In the genomic region with DNA sequence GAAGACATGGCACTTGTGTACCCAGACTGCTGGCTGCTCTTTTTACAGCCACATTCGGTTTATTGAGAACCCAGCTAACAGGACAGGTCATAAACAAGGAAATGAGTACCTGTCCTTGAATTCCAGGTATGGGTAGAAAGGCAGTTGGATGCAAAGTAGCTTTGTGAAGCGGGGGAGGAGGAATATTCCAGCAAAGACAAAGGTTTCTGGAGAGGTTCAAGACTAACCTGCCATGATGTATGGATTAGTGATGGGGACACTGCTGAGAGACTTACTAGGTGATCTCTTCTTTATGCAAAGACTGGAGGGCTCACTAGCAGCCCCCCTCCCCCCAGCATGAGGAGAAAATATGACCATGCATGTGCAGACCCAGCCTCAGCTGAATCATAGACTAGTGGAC, we compare ENCODE assay signal across 11 mouse cellular contexts. TPM values are rescaled to one million over a fixed set of nuclear protein-coding genes. Genes with fewer than 3 reads are reported as not detected.
DNase-seq lines count a peak whose midpoint lies in the region; ATAC-seq lines count a peak whose summit lies in the region.
"Had no signal": no experiment of that assay in that cellular context is flagged by ENCODE, and none has a peak within 500 bp of the region (broad histone marks: within the 10 kb centered on the region; RNA-seq: fewer than 3 reads in every experiment).

No protein-coding gene starts in this region.

- H3K4me1 ChIP-seq in intestine, embryonic 14.5 days (replicated peaks; ENCODE audit: control insufficient read depth, insufficient read depth, low read length), result peaks cover 15% of the 10 kb centered on the region
- peaks cover 19% of the 10 kb centered on the region for H3K4me1 ChIP-seq in intestine, embryonic 16.5 days (ENCODE audit: control insufficient read depth, insufficient read depth, low read length)
- peaks cover 31% of the 10 kb centered on the region for H3K4me1 ChIP-seq in embryonic facial prominence, embryonic 15.5 days
- peaks cover 29% of the 10 kb centered on the region for H3K4me1 ChIP-seq in limb, embryonic 10.5 days
- peaks cover 16% of the 10 kb centered on the region for H3K4me1 ChIP-seq in midbrain, embryonic 16.5 days (ENCODE audit: control insufficient read depth, insufficient read depth, low read length)

- DNase-seq in intestine, embryonic 14.5 days (ENCODE audit: low spot score), result no peak
- DNase-seq in limb, embryonic 10.5 days (ENCODE audit: low spot score), result no peak
- DNase-seq in gastrocnemius, postnatal 36 days, result no peak
- no peak for DNase-seq in heart, adult 9 months (ENCODE audit: low spot score in 2 of 2)
- DNase-seq: kidney, adult 8-10 months had no signal

- H3K27ac ChIP-seq in intestine, embryonic 14.5 days (ENCODE audit: low read depth), result peak overlapping the region; percentile 45; the same call in 1 of the 2 replicates
- no peak overlapping the region for H3K27ac ChIP-seq in intestine, embryonic 16.5 days (ENCODE audit: low read length)
- 0 out of 2 replicates have a peak overlapping the region, but pooled peaks have one; percentile 12 for H3K27ac ChIP-seq in embryonic facial prominence, embryonic 15.5 days (replicated peaks)
- peak overlapping the region; percentile 99; the same call in 1 of the 2 replicates for H3K27ac ChIP-seq in limb, embryonic 10.5 days
- peak overlapping the region; percentile 88 for H3K27ac ChIP-seq in midbrain, embryonic 16.5 days (ENCODE audit: low read length)
- H3K27ac ChIP-seq: embryonic facial prominence, embryonic 12.5 days; lung, embryonic 15.5 days had no signal

- H3K9ac ChIP-seq in intestine, embryonic 14.5 days (ENCODE audit: low read length), result no peak overlapping the region
- H3K9ac ChIP-seq in intestine, embryonic 16.5 days (ENCODE audit: low read depth, low read length), result no peak overlapping the region
- no peak overlapping the region for H3K9ac ChIP-seq in embryonic facial prominence, embryonic 15.5 days
- H3K9ac ChIP-seq in midbrain, embryonic 16.5 days (ENCODE audit: low read depth, low read length), result no peak overlapping the region; the same call in 1 of the 2 replicates
- H3K9ac ChIP-seq: lung, embryonic 15.5 days had no signal

- H3K4me2 ChIP-seq in intestine, embryonic 14.5 days (ENCODE audit: low read length), result no peak overlapping the region
- H3K4me2 ChIP-seq in intestine, embryonic 16.5 days (ENCODE audit: low read depth, low read length), result no peak overlapping the region
- no peak overlapping the region for H3K4me2 ChIP-seq in embryonic facial prominence, embryonic 15.5 days (replicated peaks)
- H3K4me2 ChIP-seq in midbrain, embryonic 16.5 days (ENCODE audit: low read length), result peak overlapping the region; percentile 56; the same call in 1 of the 2 replicates

- 70% methylated on average over 2 of the region's 2 CpGs for WGBS in intestine, embryonic 14.5 days
- 60% methylated on average over 2 of the region's 2 CpGs for WGBS in intestine, embryonic 16.5 days
- WGBS in embryonic facial prominence, embryonic 15.5 days, result 81% methylated on average over 2 of the region's 2 CpGs
- 79% methylated on average over 2 of the region's 2 CpGs for WGBS in limb, embryonic 10.5 days
- 87% methylated on average over 2 of the region's 2 CpGs for WGBS in midbrain, embryonic 16.5 days

- peaks cover 17% of the 10 kb centered on the region for H3K36me3 ChIP-seq in intestine, embryonic 14.5 days (ENCODE audit: control insufficient read depth, insufficient read depth, low read length)
- peaks cover 6% of the 10 kb centered on the region; the same call in 1 of the 2 replicates for H3K36me3 ChIP-seq in intestine, embryonic 16.5 days (ENCODE audit: control insufficient read depth, insufficient read depth, low read length)
- peaks cover 10% of the 10 kb centered on the region for H3K36me3 ChIP-seq in embryonic facial prominence, embryonic 15.5 days
- H3K36me3 ChIP-seq in limb, embryonic 10.5 days, result peaks cover 25% of the 10 kb centered on the region
- H3K36me3 ChIP-seq in midbrain, embryonic 16.5 days (ENCODE audit: control insufficient read depth, insufficient read depth, low read length), result peaks cover 3% of the 10 kb centered on the region; the same call in 1 of the 2 replicates

- no peak for ATAC-seq in intestine, embryonic 14.5 days (replicated peaks; ENCODE audit: low FRiP score, low TSS enrichment, low read depth)
- ATAC-seq in intestine, embryonic 16.5 days, result no peak
- no peak for ATAC-seq in embryonic facial prominence, embryonic 15.5 days (ENCODE audit: insufficient number of reproducible peaks, low FRiP score, low TSS enrichment, low read depth)
- ATAC-seq in midbrain, embryonic 16.5 days, result no peak

- no peaks in the 10 kb centered on the region for H3K9me3 ChIP-seq in intestine, embryonic 14.5 days (ENCODE audit: control insufficient read depth, low read length)
- H3K9me3 ChIP-seq in intestine, embryonic 16.5 days (ENCODE audit: control insufficient read depth, low read length), result no peaks in the 10 kb centered on the region
- H3K9me3 ChIP-seq in embryonic facial prominence, embryonic 15.5 days (replicated peaks), result no peaks in the 10 kb centered on the region
- H3K9me3 ChIP-seq in limb, embryonic 10.5 days (replicated peaks), result no peaks in the 10 kb centered on the region
- no peaks in the 10 kb centered on the region for H3K9me3 ChIP-seq in midbrain, embryonic 16.5 days (replicated peaks; ENCODE audit: control insufficient read depth, low read length, poor library complexity, severe bottlenecking)
- H3K9me3 ChIP-seq: embryonic facial prominence, embryonic 12.5 days; lung, embryonic 15.5 days had no signal

- no peak overlapping the region for H3K4me3 ChIP-seq in intestine, embryonic 14.5 days (ENCODE audit: low read depth, low read length)
- no peak overlapping the region for H3K4me3 ChIP-seq in intestine, embryonic 16.5 days (ENCODE audit: low read length)
- no peak overlapping the region for H3K4me3 ChIP-seq in embryonic facial prominence, embryonic 15.5 days (replicated peaks)
- H3K4me3 ChIP-seq in limb, embryonic 10.5 days, result no peak overlapping the region; the same call in 1 of the 2 replicates
- H3K4me3 ChIP-seq in midbrain, embryonic 16.5 days (ENCODE audit: low read depth, low read length), result no peak overlapping the region

- intact Hi-C loops in gastrocnemius, postnatal 36 days (cut with DNase I), result loop anchor here (5.0 kb wide), 1 partner anchor 532 kb away; no protein-coding TSS in a partner anchor

- H3K27me3 ChIP-seq in intestine, embryonic 14.5 days (replicated peaks; ENCODE audit: control insufficient read depth, insufficient read depth, low read length), result no peaks in the 10 kb centered on the region
- H3K27me3 ChIP-seq in intestine, embryonic 16.5 days (replicated peaks; ENCODE audit: control insufficient read depth, insufficient read depth, low read length), result no peaks in the 10 kb centered on the region
- no peaks in the 10 kb centered on the region for H3K27me3 ChIP-seq in embryonic facial prominence, embryonic 15.5 days
- H3K27me3 ChIP-seq in limb, embryonic 10.5 days (ENCODE audit: low read depth, poor library complexity, severe bottlenecking), result no peaks in the 10 kb centered on the region
- H3K27me3 ChIP-seq in midbrain, embryonic 16.5 days (ENCODE audit: control insufficient read depth, insufficient read depth, low read depth, low read length), result no peaks in the 10 kb centered on the region
- H3K27me3 ChIP-seq: embryonic facial prominence, embryonic 12.5 days; lung, embryonic 15.5 days had no signal

RNA-seq across cellular contexts. Expression of a gene that starts 1.1 kb away (rescaled TPM):
- polyA plus RNA-seq in intestine, embryonic 14.5 days (2014; fragmentation: Nextera tagmentation; extraction: Ambion mirVana), result 10.8 and 11.7 TPM in 2 replicates
- 8.8 and 9.4 TPM in 2 replicates for polyA plus RNA-seq in intestine, embryonic 16.5 days (2015; fragmentation: Nextera tagmentation; extraction: Ambion mirVana)
- 8.0 and 9.4 TPM in 2 replicates for polyA plus RNA-seq in embryonic facial prominence, embryonic 15.5 days (2015; fragmentation: Nextera tagmentation; extraction: Ambion mirVana)
- 20.2 and 20.8 TPM in 2 replicates for polyA plus RNA-seq in limb, embryonic 10.5 days (2016; fragmentation: Nextera tagmentation; extraction: Ambion mirVana)
- 20.6 and 24.7 TPM in 2 replicates for polyA plus RNA-seq in midbrain, embryonic 16.5 days (2015; fragmentation: Nextera tagmentation; extraction: Ambion mirVana)
- total RNA-seq in gastrocnemius, postnatal 36 days (2021), result 1 to 10 TPM; 4.8 to 5.1 TPM

RNA-seq across cellular contexts. Expression of a gene that starts 20.1 kb away (rescaled TPM):
- polyA plus RNA-seq in intestine, embryonic 14.5 days (2014; fragmentation: Nextera tagmentation; extraction: Ambion mirVana), result 0.46 and 0.49 TPM in 2 replicates
- polyA plus RNA-seq in intestine, embryonic 16.5 days (2015; fragmentation: Nextera tagmentation; extraction: Ambion mirVana), result 0.38 TPM in 2 replicates
- 2.8 and 3.5 TPM in 2 replicates for polyA plus RNA-seq in embryonic facial prominence, embryonic 15.5 days (2015; fragmentation: Nextera tagmentation; extraction: Ambion mirVana)
- polyA plus RNA-seq in limb, embryonic 10.5 days (2016; fragmentation: Nextera tagmentation; extraction: Ambion mirVana), result 0.29 TPM in 1 of 2 replicates, not detected in the other
- 0.53 and 0.70 TPM in 2 replicates for polyA plus RNA-seq in midbrain, embryonic 16.5 days (2015; fragmentation: Nextera tagmentation; extraction: Ambion mirVana)
- total RNA-seq in gastrocnemius, postnatal 36 days (2021), result not detected
- total RNA-seq: layer of hippocampus, postnatal 14 days had no signal

RNA-seq across cellular contexts. Expression of a gene that starts 39.0 kb away (rescaled TPM):
- polyA plus RNA-seq in intestine, embryonic 14.5 days (2014; fragmentation: Nextera tagmentation; extraction: Ambion mirVana), result 11.1 and 11.6 TPM in 2 replicates
- 5.9 and 6.8 TPM in 2 replicates for polyA plus RNA-seq in intestine, embryonic 16.5 days (2015; fragmentation: Nextera tagmentation; extraction: Ambion mirVana)
- polyA plus RNA-seq in embryonic facial prominence, embryonic 15.5 days (2015; fragmentation: Nextera tagmentation; extraction: Ambion mirVana), result 9.8 and 10.2 TPM in 2 replicates
- polyA plus RNA-seq in limb, embryonic 10.5 days (2016; fragmentation: Nextera tagmentation; extraction: Ambion mirVana), result 9.5 and 11.3 TPM in 2 replicates
- 11.3 and 11.7 TPM in 2 replicates for polyA plus RNA-seq in midbrain, embryonic 16.5 days (2015; fragmentation: Nextera tagmentation; extraction: Ambion mirVana)
- 1 to 10 TPM; 4.7 TPM for total RNA-seq in gastrocnemius, postnatal 36 days (2021)

RNA-seq across cellular contexts. Expression of a gene that starts 40.7 kb away (rescaled TPM):
- 1.5 and 1.9 TPM in 2 replicates for polyA plus RNA-seq in intestine, embryonic 14.5 days (2014; fragmentation: Nextera tagmentation; extraction: Ambion mirVana)
- polyA plus RNA-seq in intestine, embryonic 16.5 days (2015; fragmentation: Nextera tagmentation; extraction: Ambion mirVana), result 0.76 and 0.81 TPM in 2 replicates
- 1.6 and 1.7 TPM in 2 replicates for polyA plus RNA-seq in embryonic facial prominence, embryonic 15.5 days (2015; fragmentation: Nextera tagmentation; extraction: Ambion mirVana)
- 0.88 and 1.0 TPM in 2 replicates for polyA plus RNA-seq in limb, embryonic 10.5 days (2016; fragmentation: Nextera tagmentation; extraction: Ambion mirVana)
- 1.2 and 1.5 TPM in 2 replicates for polyA plus RNA-seq in midbrain, embryonic 16.5 days (2015; fragmentation: Nextera tagmentation; extraction: Ambion mirVana)
- 1 to 10 TPM; 1.6 to 1.7 TPM for total RNA-seq in gastrocnemius, postnatal 36 days (2021)

RNA-seq across cellular contexts. Expression of a gene that starts 42.1 kb away (rescaled TPM):
- polyA plus RNA-seq in intestine, embryonic 14.5 days (2014; fragmentation: Nextera tagmentation; extraction: Ambion mirVana), result 17.4 and 19.5 TPM in 2 replicates
- polyA plus RNA-seq in intestine, embryonic 16.5 days (2015; fragmentation: Nextera tagmentation; extraction: Ambion mirVana), result 25.3 and 26.0 TPM in 2 replicates
- 31.8 and 32.8 TPM in 2 replicates for polyA plus RNA-seq in embryonic facial prominence, embryonic 15.5 days (2015; fragmentation: Nextera tagmentation; extraction: Ambion mirVana)
- 22.6 and 24.8 TPM in 2 replicates for polyA plus RNA-seq in limb, embryonic 10.5 days (2016; fragmentation: Nextera tagmentation; extraction: Ambion mirVana)
- polyA plus RNA-seq in midbrain, embryonic 16.5 days (2015; fragmentation: Nextera tagmentation; extraction: Ambion mirVana), result 55.7 and 64.8 TPM in 2 replicates
- total RNA-seq in gastrocnemius, postnatal 36 days (2021), result 10 to 100 TPM; 15.7 to 16.1 TPM
